Mouse (Mus musculus) hindbrain, embryonic 15.5 days (tissue): Measurements from ENCODE around the gene Tmem140. TPM values are rescaled to one million over a fixed set of nuclear protein-coding genes. Genes with fewer than 3 reads are reported as not detected.

ENCODE experiments used
- ATAC-seq: fragments of 200-750 bp; cut with Nextera tagmentation; 2 replicates; pipeline ENCODE4 v1.8.0; 2017; ENCODE audit warnings: low read depth, moderate number of reproducible peaks, moderate TSS enrichment; ENCODE audit not compliant: low FRiP score
- H3K27ac ChIP-seq: fragments of 300-500 bp; sonication (generic); replicated peaks from 2 replicates; pipeline ENCODE4 v1.5.1; 2015; ENCODE audit warnings: mild to moderate bottlenecking, inconsistent platforms
- H3K27me3 ChIP-seq: fragments of 300-500 bp; sonication (generic); 2 replicates; pipeline ENCODE4 v1.6.1; 2015; ENCODE audit warnings: control low read depth, inconsistent platforms
- H3K36me3 ChIP-seq: fragments of 300-500 bp; sonication (generic); 2 replicates; pipeline ENCODE4 v1.6.1; 2015; ENCODE audit warnings: control low read depth, inconsistent platforms
- H3K4me1 ChIP-seq: fragments of 300-500 bp; sonication (generic); replicated peaks from 2 replicates; pipeline ENCODE4 v1.6.1; 2015; ENCODE audit warnings: control low read depth, inconsistent platforms
- H3K4me2 ChIP-seq: fragments of 300-500 bp; sonication (generic); 2 replicates; pipeline ENCODE4 v1.6.1; 2015; ENCODE audit warnings: moderate library complexity, mild to moderate bottlenecking, inconsistent platforms
- H3K4me3 ChIP-seq: fragments of 300-500 bp; sonication (generic); 2 replicates; pipeline ENCODE4 v1.5.1; 2015; ENCODE audit warnings: mild to moderate bottlenecking, inconsistent platforms
- H3K9ac ChIP-seq: fragments of 300-500 bp; sonication (generic); 2 replicates; pipeline ENCODE4 v1.6.1; 2015; ENCODE audit warnings: inconsistent platforms
- H3K9me3 ChIP-seq: fragments of 300-500 bp; sonication (generic); 2 replicates; pipeline ENCODE4 v1.6.1; 2016; ENCODE audit warnings: control low read depth, inconsistent platforms
- WGBS: fragments of 180-500 bp; shearing (Covaris S2); methylation state at CpG from one replicate; pipeline ENCODE4 v1.1.7; 2015; 5-methylcytosine and 5-hydroxymethylcytosine counted together
- polyA plus RNA-seq: library from polyadenylated mRNA; unstranded; fragments of >200 nt; fragmentation: Nextera tagmentation; extraction: Ambion mirVana; gene quantifications from 2 replicates; pipeline ENCODE4 v1.2.1, GENCODE M21; 2015

Gene Tmem140
- polyA plus RNA-seq, 1 experiment from 2014 or later: 1.5 TPM

GRCm38 (mm10) chr6:34868507-34869217 lies 5.7 kb downstream of the Tmem140 start:
- no peaks in the 10 kb centered on the region for H3K9me3 ChIP-seq
- H3K27ac ChIP-seq: no peak overlapping the region
- no peaks in the 10 kb centered on the region for H3K36me3 ChIP-seq
- H3K4me2 ChIP-seq: no peak overlapping the region
- H3K4me1 ChIP-seq: peaks cover 4% of the 10 kb centered on the region; the same call in 1 of the 2 replicates
- no peaks in the 10 kb centered on the region for H3K27me3 ChIP-seq
- no peak overlapping the region for H3K4me3 ChIP-seq
- WGBS: 83% methylated on average over 20 of the region's 20 CpGs
- no peak for ATAC-seq
- H3K9ac ChIP-seq: no peak overlapping the region

- Histone ChIP-seq H3K27me3 (no peaks in the 10 kb centered on the region), H3K27ac (no peak overlapping the region), H3K4me1 (peaks cover 4% of the 10 kb centered on the region; the same call in 1 of the 2 replicates), H3K36me3 (no peaks in the 10 kb centered on the region), H3K9ac (no peak overlapping the region), H3K4me3 (no peak overlapping the region), H3K9me3 (no peaks in the 10 kb centered on the region), H3K4me2 (no peak overlapping the region)
- 85% methylated on average over 13 of the region's 13 CpGs for WGBS
- no peak for ATAC-seq
Observed at GRCm38 (mm10) chr6:34869225-34869915, 6.4 kb downstream of the Tmem140 start.

DNA sequence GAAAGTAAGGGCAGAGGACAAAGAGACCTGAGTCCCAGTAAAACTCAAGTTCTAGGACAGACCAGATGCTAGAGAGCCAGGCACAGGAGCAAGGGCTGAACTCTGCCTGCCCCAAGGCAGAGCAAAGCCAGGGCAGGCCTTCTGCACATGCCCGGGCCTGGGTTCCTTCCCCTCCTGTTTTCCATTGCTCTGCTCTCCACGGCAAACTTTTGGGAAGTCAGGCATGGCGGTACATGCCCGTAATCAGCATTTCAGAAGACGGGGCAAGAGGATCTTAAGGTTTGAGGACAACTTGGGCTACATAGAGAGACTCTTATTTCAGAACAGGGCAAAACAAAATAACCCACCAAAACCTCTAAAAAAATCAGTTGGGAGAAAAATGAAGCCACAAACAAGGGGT lies 7.2 kb downstream of the Tmem140 start:
- H3K9me3 ChIP-seq: no peaks in the 10 kb centered on the region
- WGBS: 89% methylated on average over 5 of the region's 5 CpGs
- H3K4me3 ChIP-seq: no peak overlapping the region

DNA sequence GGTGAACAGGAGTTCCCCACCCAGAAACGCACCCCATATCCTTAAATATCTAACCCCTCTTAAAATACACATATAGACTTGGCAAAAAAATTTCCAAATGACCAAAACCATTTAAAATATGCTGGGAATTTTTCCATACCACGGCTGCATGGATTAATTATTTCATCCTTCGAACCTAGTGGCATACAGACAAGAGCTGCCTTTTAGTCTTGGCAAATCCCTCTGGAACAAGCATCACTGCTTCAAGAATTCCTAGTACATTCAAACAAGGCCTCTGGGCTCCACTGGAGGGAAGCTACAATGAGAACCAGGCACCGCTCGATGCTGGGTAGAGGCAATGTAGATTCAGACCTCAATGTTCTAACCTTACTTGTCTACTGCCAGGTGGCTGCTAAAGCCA lies 7.8 kb downstream of the Tmem140 start:
- no peaks in the 10 kb centered on the region for H3K36me3 ChIP-seq
- H3K9ac ChIP-seq: no peak overlapping the region
- WGBS: 84% methylated on average over 5 of the region's 5 CpGs
- no peak overlapping the region for H3K27ac ChIP-seq
- H3K4me3 ChIP-seq: no peak overlapping the region
- H3K27me3 ChIP-seq: no peaks in the 10 kb centered on the region
- no peaks in the 10 kb centered on the region for H3K9me3 ChIP-seq
- no peak overlapping the region for H3K4me2 ChIP-seq
- ATAC-seq: no peak
- H3K4me1 ChIP-seq: peaks cover 4% of the 10 kb centered on the region; the same call in 1 of the 2 replicates

More for the DNA sequence above, 7.2 kb downstream of the Tmem140 start:
- Histone ChIP-seq H3K27ac (no peak overlapping the region), H3K36me3 (no peaks in the 10 kb centered on the region), H3K27me3 (no peaks in the 10 kb centered on the region), H3K9ac (no peak overlapping the region), H3K4me2 (no peak overlapping the region), H3K4me1 (peaks cover 4% of the 10 kb centered on the region; the same call in 1 of the 2 replicates)
- ATAC-seq: no peak

- H3K36me3 ChIP-seq: no peaks in the 10 kb centered on the region
- H3K9me3 ChIP-seq: no peaks in the 10 kb centered on the region
- peaks cover 10% of the 10 kb centered on the region for H3K4me1 ChIP-seq
- no peak for ATAC-seq
- H3K27me3 ChIP-seq: no peaks in the 10 kb centered on the region
- WGBS: 86% methylated on average over 7 of the region's 7 CpGs
- H3K4me2 ChIP-seq: no peak overlapping the region
- H3K27ac ChIP-seq: no peak overlapping the region
- no peak overlapping the region for H3K4me3 ChIP-seq
- no peak overlapping the region for H3K9ac ChIP-seq
Observed at GRCm38 (mm10) chr6:34871929-34872328, 9.0 kb downstream of the Tmem140 start.

DNA sequence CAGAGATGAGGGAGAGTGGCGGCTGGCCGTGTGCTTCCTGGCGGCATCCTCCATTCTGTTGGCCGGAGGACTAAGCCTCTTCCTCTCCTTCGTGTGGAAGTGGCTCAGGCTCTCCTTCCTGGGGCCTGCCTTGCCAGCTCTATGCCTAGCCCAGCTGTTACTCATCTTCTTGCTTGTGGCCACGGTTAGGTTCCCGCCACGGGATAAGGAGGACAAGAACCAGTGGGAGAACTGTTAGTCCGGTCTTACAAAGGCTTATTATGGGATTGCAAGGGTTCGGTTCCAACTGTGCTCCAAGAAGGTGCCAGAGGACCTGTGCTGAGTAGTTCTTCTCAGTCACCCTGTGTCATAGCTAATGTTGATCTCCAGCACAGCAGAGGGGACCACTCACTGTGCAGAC lies 9.9 kb downstream of the Tmem140 start:
- no peak overlapping the region for H3K27ac ChIP-seq
- 85% methylated on average over 10 of the region's 10 CpGs for WGBS
- no peak overlapping the region for H3K9ac ChIP-seq
- H3K4me2 ChIP-seq: no peak overlapping the region
- no peaks in the 10 kb centered on the region for H3K36me3 ChIP-seq
- H3K27me3 ChIP-seq: no peaks in the 10 kb centered on the region
- H3K4me3 ChIP-seq: no peak overlapping the region
- H3K4me1 ChIP-seq: peaks cover 14% of the 10 kb centered on the region
- H3K9me3 ChIP-seq: no peaks in the 10 kb centered on the region
- ATAC-seq: no peak

GRCm38 (mm10) chr6:34874101-34874921 lies 11.4 kb downstream of the Tmem140 start:
- H3K4me2 ChIP-seq: no peak overlapping the region
- peaks cover 20% of the 10 kb centered on the region for H3K4me1 ChIP-seq
- no peaks in the 10 kb centered on the region for H3K36me3 ChIP-seq
- H3K9me3 ChIP-seq: no peaks in the 10 kb centered on the region
- H3K27me3 ChIP-seq: no peaks in the 10 kb centered on the region
- H3K9ac ChIP-seq: no peak overlapping the region
- H3K4me3 ChIP-seq: no peak overlapping the region
- 0 out of 2 replicates have a peak overlapping the region, but pooled peaks have one; percentile 2 for H3K27ac ChIP-seq
- ATAC-seq: no peak
- WGBS: 77% methylated on average over 21 of the region's 21 CpGs

- no peak overlapping the region for H3K4me3 ChIP-seq
- H3K9me3 ChIP-seq: no peaks in the 10 kb centered on the region
- ATAC-seq: no peak
- H3K27me3 ChIP-seq: no peaks in the 10 kb centered on the region
- H3K36me3 ChIP-seq: no peaks in the 10 kb centered on the region
- peaks cover 20% of the 10 kb centered on the region for H3K4me1 ChIP-seq
- no peak overlapping the region for H3K9ac ChIP-seq
- H3K27ac ChIP-seq: no peak overlapping the region
- WGBS: 88% methylated on average over 15 of the region's 15 CpGs
- no peak overlapping the region for H3K4me2 ChIP-seq
Observed at GRCm38 (mm10) chr6:34875268-34875761, 12.4 kb downstream of the Tmem140 start.

DNA sequence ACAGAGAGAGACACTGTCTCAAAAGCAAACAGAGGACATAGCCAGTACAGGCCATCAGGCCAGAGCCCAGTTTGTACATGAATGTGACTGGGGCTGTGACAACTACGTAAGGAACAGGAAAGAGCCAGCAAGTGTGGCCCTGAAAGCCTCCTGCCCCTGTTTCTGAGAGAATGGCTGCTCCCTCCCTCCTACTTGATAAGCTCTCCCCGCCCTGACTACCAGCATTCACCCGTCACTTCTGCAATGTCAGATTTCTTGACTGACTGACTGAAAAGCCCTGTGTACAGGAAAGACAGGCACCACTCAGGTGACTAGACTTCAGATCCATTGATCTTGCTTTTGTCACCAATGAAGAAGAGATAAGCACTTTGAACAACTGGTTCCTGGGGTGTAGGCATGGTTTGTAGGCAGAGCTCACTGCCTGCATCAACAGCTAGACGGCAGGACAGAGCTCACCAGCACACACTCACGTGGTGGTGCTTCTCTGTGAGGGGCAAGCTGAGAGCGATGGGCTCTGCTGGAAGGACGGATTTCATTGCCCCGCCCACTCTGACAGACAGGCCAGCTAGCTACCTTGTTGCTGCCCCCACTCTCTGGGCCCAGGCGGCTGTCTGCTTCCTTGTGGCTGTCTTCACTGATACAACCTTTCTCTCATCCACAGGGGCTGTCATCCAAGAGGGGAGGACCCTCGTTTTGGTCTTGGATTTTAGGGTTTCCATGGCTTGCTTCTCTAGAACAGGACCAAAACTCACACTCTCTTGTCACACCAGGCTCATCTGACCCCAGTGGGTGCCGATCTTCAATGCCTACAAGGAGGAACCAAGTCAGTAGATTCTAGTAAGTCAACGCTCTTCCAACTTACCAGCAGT lies 13.3 kb downstream of the Tmem140 start:
- no peaks in the 10 kb centered on the region for H3K9me3 ChIP-seq
- no peak for ATAC-seq
- peak overlapping the region; percentile 61 for H3K4me2 ChIP-seq
- peak overlapping the region; percentile 90; the same call in 1 of the 2 replicates for H3K27ac ChIP-seq
- H3K27me3 ChIP-seq: no peaks in the 10 kb centered on the region
- H3K9ac ChIP-seq: no peak overlapping the region
- no peak overlapping the region for H3K4me3 ChIP-seq
- WGBS: 64% methylated on average over 12 of the region's 12 CpGs
- no peaks in the 10 kb centered on the region for H3K36me3 ChIP-seq
- H3K4me1 ChIP-seq: peaks cover 20% of the 10 kb centered on the region

DNA sequence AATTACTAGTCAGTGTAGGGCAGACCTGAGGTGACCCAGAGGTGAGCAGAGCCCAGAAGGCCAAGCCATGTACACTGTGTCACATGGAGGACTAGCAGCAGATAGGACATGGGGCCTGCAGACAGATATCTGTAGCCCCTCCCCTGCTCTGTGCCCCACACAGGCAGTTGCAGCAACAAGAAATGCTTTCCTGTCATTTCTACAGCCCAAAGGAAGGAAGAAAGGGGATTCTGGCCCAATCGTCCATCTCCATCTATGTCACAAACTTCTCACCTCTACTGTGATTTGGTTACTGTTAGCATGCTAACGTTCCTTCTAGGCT lies 13.8 kb downstream of the Tmem140 start:
- Histone ChIP-seq H3K27ac (peak overlapping the region; percentile 90), H3K4me2 (peak overlapping the region; percentile 61), H3K9ac (peak overlapping the region; percentile 68; the same call in 1 of the 2 replicates), H3K36me3 (no peaks in the 10 kb centered on the region; the same call in 1 of the 2 replicates), H3K4me3 (peak overlapping the region; percentile 60), H3K27me3 (no peaks in the 10 kb centered on the region), H3K4me1 (peaks cover 20% of the 10 kb centered on the region), H3K9me3 (no peaks in the 10 kb centered on the region)
- no peak for ATAC-seq
- WGBS: 51% methylated on average over 2 of the region's 2 CpGs
